Mouse (Mus musculus): ENCODE data around the gene Sh2b1. TPM values are rescaled to one million over a fixed set of nuclear protein-coding genes. Genes with fewer than 3 reads are reported as not detected.

Sh2b1 gene
- total RNA-seq, 2 experiments from 2014 or later = 47.5 to 53.4 TPM

DNA sequence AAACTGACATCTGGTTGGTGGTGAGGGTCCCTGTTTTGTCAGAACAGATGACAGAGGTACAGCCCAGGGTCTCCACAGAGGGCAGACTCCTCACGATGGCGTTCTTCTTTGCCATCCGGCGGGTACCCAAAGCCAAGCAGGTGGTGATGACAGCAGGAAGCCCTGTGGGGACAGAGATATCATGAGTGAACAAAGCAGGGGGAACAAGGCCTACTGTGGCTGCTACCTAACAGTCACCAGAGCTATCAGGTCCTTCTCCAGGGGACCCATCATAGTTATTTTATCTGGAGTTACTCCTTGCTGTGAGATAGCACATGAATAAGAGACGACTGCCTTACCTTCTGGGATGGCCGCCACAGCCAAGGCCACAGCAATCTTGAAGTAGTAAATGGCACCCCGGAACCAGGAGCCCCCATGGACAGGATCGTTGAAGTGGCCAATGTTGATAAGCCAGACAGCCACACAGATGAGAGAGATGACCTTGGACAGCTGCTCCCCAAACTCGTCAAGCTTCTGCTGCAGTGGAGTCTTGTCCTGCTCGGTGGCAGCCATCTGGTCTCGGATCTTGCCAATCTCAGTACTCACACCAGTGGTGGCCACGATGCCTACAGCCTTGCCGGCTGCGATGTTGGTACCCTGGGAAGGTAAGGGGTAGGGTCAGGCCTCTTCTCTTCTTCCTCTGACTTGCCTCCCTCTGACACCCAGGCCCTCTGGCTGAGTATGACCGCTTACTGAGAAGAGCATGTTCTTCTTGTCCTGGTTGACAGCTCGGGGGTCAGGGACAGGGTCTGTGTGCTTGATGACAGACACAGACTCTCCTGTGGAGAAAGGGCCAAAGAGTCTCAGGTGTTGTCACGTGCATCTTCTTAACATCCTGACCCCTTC is 18.6 kb downstream of the Sh2b1 start:
- DNase-seq = no peak

DNA sequence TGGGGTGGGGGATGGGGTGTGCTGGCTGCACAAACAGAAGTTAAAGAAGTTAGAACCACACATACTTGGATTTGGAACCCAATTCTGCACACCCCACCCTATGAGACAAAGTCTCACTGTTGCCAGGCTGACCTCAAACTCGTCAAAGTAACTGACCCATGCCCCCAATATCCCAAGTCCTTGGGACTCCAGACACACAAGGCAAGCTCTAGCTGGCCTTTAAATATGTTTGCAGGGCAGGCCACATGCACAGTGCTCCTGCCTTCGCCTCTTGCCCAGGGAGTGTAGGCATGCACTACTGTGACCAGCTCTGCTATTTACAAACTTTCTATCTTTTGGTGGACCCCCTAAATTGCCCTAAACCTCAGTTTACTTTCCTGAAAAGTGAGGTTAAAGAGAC is 20.0 kb downstream of the Sh2b1 start:
- DNase-seq = no peak

DNA sequence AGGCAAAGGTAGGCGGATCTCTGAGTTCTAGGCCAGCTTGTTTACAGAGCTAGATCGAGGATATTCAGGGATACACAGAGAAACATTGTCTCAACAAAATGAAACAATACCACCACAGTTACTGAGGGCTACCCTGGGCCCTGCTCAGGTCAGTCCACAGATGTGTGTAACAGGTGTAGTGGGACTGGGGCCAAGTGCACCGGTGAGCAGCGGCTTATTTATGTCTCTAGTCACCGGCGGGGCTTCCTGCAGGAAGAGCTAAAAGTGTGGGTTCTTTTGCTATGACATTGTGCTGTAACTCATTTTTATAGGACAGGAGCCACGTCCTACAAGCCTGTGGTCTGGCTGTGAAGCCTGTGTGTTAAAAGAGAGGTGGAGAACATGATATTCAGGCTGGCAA is 21.4 kb downstream of the Sh2b1 start:
- no peak for DNase-seq

DNA sequence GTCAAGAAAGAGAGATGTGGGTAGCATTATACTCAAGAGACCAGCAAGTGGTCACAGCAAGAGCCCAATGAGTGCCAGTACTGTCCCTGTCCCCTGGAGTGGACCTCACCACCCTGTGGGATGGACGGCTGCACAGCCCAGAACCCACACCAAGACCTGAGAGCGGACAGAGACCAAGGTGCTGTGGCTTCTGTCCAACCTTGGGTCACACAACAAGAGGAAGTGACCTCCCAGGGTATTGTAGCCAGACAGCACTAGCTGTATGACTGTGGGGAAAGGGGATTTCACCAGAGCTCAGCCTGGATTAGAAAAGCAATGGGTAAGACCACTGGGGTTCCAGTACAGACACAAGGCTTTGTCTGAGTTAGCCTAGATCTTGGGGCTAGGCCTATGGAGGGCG is 23.0 kb downstream of the Sh2b1 start:
- no peak for DNase-seq

DNA sequence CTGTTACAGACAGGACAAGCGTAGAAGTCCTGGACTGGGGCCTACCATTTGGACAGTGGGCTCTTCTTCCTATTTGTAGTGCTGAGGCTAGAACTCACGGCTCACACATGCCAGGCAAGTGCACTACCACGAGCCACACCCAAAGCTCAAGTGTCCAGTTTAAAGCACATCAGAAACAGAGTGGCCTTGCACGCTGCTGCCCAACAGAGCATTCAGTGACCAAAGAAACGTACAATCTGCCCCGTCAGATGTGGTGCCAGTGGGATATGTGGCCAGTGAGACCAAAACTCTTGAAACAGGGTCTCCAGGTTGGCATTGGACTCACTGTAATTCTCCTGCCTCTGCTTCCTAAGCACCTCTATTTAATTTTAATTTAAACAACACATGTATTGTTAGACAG is 24.6 kb downstream of the Sh2b1 start:
- no peak for DNase-seq

GRCm38 (mm10) chr7:126449991-126450390 is 25.2 kb downstream of the Sh2b1 start:
- no peak for DNase-seq

DNA sequence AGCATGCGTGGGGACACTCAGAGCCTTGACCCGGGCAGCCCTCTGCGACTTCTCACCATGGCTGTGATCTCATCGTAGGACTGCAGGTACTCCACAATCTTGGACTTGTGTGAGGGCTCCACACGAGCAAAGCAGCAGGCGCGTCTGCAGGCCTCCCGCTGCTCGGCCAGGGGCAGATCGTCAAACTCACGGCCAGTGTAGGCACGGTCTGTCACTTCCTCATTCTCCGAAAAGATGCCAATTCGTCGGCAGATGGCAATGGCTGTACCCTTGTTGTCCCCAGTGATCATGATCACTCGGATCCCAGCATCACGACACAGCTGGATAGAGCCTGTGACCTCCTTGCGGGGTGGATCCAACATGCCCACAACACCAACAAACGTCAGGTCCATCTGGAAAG is 26.7 kb downstream of the Sh2b1 start:
- DNase-seq = no peak

DNA sequence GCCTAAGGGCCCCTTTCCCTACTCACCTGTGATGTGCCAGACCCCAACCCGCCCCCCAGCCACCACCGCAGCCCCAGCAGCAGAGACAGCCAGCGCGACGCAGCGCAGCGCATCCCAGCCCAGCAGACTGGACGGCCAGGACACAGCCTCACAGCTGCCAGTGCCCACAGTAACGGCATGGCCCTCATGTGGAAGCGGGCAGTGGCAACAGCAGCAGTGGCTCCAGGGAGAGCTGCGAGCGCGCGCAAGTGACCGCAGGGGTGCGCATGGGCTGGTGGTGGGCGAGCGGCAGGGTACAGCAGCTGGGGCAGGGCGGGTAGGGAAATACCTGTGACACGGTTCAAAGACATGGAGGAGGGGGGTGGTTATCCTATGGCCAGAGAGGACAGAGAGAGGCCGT is 29.0 kb downstream of the Sh2b1 start:
- DNase-seq = no peak

DNA sequence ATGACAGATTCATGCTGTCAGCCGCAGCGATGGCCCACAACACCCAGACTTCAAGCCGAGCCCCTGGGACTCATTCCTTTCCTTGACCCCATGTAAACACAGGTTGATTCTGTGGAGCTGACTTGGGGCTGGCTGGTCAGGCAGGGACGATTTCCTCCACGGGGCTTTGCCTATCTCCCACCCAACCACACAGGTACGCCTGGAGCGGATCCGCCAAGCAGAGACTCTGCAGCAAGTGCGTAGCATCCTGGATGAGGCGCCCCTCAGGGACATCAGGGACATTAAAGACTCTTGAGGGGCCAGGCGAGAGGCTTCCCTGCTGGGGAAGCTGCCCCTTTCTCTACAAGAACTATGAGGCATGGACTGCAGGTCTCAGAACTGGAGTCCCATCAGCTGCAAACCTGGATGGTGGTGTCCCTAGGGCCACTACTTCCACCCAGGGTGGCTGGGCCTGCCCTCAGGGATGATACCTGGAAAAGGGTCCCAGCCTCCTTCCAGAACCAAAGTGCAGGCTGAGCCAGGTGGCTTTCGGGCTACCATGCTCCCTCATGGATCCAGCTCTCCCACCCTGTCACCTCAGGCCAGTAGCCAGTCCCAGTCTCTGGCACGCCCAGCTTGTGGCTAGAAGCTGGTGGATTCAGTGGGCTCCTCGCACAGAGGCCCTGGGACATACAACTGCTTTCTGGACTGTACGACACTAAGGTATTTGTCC is 30.0 kb downstream of the Sh2b1 start:
- DNase-seq = no peak

GRCm38 (mm10) chr7:126444536-126444935 is 30.7 kb downstream of the Sh2b1 start:
- DNase-seq = no peak

- no peak for DNase-seq
Observed at GRCm38 (mm10) chr7:126443997-126444396, 31.2 kb downstream of the Sh2b1 start.

- DNase-seq = no peak
Observed at GRCm38 (mm10) chr7:126440134-126440533, 35.1 kb downstream of the Sh2b1 start.

DNA sequence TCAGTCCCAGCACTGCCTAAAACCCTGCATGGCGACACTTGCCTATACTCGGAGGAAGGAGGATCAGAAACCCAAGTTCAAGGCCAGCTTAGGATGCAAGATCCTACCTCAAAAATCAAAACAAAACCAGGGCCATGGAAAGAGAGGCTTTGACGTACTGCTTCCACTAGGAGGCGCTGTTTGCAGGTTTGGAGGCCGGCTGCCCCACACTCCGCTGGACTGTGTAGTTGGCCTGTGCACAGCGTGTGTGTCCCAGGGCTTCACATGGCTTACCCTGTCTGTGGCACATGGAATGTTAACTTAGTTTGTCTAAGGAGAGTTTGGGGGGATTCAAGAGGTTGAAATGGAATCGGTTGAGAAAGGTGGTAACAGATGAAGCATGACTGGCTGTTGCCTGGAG is 38.4 kb downstream of the Sh2b1 start:
- peak; percentile 81 for DNase-seq

DNA sequence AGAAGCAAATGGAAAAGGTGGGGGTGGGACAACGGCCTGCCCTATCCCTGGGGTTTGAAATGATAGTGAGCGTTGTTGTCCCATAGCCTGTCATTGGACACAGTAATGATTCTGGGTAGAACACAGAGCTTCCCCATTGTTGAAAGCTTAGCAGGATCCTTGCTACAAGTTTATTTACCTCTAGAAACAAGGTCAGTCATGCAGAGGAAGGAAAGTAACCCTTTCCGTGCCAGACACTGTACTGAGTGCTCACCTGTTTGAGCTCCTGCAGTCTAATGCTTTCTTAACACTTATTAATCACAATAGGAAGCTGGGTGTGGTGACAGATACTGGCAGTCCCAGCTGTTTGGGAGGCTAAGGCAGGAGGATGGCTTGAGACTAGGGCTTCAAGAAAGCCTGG is 39.4 kb downstream of the Sh2b1 start:
- DNase-seq = no peak

DNA sequence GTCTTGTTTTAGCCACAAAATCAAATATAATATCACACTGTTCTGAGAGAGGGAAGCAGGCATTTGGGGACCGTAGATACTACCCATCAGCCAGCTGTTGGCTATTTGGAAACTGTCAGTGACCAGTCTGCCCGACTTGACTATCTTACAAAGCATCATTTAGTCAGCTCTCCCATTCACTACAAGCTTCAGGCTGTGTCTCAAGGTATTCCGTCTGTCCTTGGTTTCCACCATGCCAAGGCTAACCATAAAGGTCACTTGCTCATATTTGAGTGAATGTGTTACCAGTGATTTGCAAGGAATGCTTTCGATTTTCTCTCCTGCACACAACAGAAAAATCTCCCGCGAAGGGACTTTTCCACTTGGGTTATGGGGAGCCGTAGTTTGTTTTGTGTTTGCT is 40.5 kb downstream of the Sh2b1 start:
- peak; percentile 39 for DNase-seq

GRCm38 (mm10) chr7:126430167-126430566 is 45.1 kb downstream of the Sh2b1 start:
- DNase-seq = no peak

GRCm38 (mm10) chr7:126429503-126429898 is 45.7 kb downstream of the Sh2b1 start:
- DNase-seq = no peak

- peak; percentile 99 for DNase-seq
Observed at GRCm38 (mm10) chr7:126428631-126429502, 46.4 kb downstream of the Sh2b1 start, which contains the start of gene Rabep2. Gene Rabep2 (plus strand): TSS chr7:126428759.

- no peak for DNase-seq
Observed at GRCm38 (mm10) chr7:126428154-126428553, 47.1 kb downstream of the Sh2b1 start.

GRCm38 (mm10) chr7:126427323-126427860 is 47.8 kb downstream of the Sh2b1 start:
- no peak for DNase-seq

DNA sequence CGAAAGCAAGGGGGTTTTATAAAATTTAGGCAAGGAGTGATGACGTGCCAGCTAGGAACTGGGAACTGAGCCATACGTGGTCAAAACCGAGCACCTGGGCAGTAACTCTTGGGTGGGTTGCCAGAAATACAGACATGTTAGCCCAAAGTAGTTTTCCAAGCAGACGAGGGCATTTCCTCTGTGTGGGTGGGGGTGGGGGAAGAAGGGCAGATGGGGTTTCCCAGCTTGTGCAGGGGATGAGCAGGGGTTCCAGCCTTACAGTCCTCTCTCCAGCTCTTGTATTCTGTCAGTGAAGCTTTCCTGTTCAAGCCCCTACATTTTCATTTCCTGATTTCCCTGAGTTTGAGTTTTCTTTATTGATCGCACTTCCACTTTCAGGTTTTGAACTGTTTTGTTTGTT is 51.1 kb downstream of the Sh2b1 start:
- DNase-seq = no peak

- no peak for DNase-seq
Observed at GRCm38 (mm10) chr7:126421756-126422155, 53.5 kb downstream of the Sh2b1 start.

Data from adrenal gland, postnatal 10 days (tissue).